Mouse (Mus musculus): ENCODE measurements around the gene Nceh1. TPM values are rescaled to one million over a fixed set of nuclear protein-coding genes. Genes with fewer than 3 reads are reported as not detected.

Nceh1 gene
- polyA plus RNA-seq, 1 experiment from 2014 or later, result 28.4 TPM

DNA sequence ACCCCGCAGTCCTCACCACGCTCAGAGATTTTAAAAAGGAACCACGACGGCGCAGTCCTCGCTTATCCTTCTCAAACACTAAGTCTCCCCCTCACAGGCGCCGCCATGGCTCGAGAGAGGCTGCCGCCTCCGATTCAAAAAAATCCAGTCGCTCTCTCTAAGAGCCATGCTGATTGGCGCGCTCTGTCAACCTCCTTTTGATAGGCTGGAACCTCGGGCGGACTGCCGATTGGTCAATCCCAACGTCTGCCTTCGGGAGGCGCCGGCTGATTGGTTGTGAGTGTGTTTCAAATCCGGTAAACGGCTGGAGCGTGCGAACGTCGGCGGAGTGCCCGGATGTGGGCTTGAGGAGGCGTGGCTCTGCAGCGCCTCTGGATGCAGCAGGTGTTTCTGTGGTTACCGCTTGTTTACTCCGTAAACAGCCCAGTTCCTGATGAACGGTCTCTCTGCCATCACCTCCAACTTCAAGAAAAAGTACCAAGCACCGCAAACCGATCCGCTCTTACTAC lies 29.0 kb upstream of the Nceh1 start, which contains the start of gene Ect2:
TSS of gene Ect2 (minus strand) at position 178 of the 509 bp plus-strand sequence.
- TF ChIP-seq CTCF (IDR thresholded peaks at IDR 0.05; ENCODE audit: low read depth), result peak; percentile 9; the same call in 1 of the 2 replicates
- no peak for TF ChIP-seq EP300 (optimal IDR thresholded peaks at IDR 0.05)
- H3K27ac ChIP-seq (replicated peaks), result peak within 1 kb of the TSS; percentile 61
- peak within 1 kb of the TSS; percentile 85 for H3K4me3 ChIP-seq (ENCODE audit: low read depth, low read length)
- peak within 1 kb of the TSS; percentile 86 for H3K4me2 ChIP-seq (replicated peaks; ENCODE audit: low read depth)
- H3K36me3 ChIP-seq (ENCODE audit: control insufficient read depth, insufficient read depth, low read length), result no peaks in the 10 kb centered on the region
- under 1% methylated on average over 37 of the region's 37 CpGs for WGBS
- peak within 1 kb of the TSS; percentile 70 for H3K9ac ChIP-seq (ENCODE audit: low read length)
- no peaks in the 10 kb centered on the region for H3K9me3 ChIP-seq (ENCODE audit: control insufficient read depth, low read length)
- no peaks in the 10 kb centered on the region for H3K27me3 ChIP-seq (ENCODE audit: control insufficient read depth, insufficient read depth, low read length)
- ATAC-seq (ENCODE audit: low FRiP score, low TSS enrichment) (peak; percentile 99), DNase-seq (ENCODE audit: low spot score) (peak; percentile 99)
- H3K4me1 ChIP-seq (replicated peaks; ENCODE audit: control insufficient read depth, insufficient read depth), result peaks cover 4% of the 10 kb centered on the region; the same call in 1 of the 2 replicates

DNA sequence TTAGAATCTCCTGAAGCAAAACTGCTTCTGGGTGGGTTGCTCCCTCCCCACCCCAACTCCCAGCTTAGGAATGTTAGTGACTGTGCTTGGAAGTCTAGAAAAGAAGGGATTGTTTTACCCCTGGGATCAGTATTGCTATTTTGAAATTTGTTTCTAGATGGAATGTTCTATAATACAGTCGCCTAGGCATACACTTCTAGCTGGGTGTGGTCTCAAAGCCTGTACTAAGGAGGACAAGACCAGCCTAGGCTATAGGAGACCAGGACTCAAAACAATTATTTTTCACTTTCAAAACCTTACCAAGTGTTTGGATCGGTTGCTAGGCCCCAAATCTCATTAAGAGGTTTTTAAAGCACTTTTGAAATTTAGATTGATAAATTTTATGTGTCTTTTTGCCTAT lies 28.5 kb upstream of the Nceh1 start:
- Histone ChIP-seq H3K36me3 (ENCODE audit: control insufficient read depth, insufficient read depth, low read length) (no peaks in the 10 kb centered on the region), H3K9ac (ENCODE audit: low read length) (no peak overlapping the region), H3K27me3 (ENCODE audit: control insufficient read depth, insufficient read depth, low read length) (no peaks in the 10 kb centered on the region), H3K9me3 (ENCODE audit: control insufficient read depth, low read length) (no peaks in the 10 kb centered on the region), H3K4me2 (replicated peaks; ENCODE audit: low read depth) (peak overlapping the region; percentile 35), H3K4me3 (ENCODE audit: low read depth, low read length) (peak overlapping the region; percentile 85), H3K27ac (replicated peaks) (peak overlapping the region; percentile 61), H3K4me1 (replicated peaks; ENCODE audit: control insufficient read depth, insufficient read depth) (peaks cover 4% of the 10 kb centered on the region; the same call in 1 of the 2 replicates)
- no peak for DNase-seq (ENCODE audit: low spot score)
- no peak for ATAC-seq (ENCODE audit: low FRiP score, low TSS enrichment)
- TF ChIP-seq EP300 (optimal IDR thresholded peaks at IDR 0.05), result no peak
- no peak for TF ChIP-seq CTCF (IDR thresholded peaks at IDR 0.05; ENCODE audit: low read depth)
- 41% methylated on average over 2 of the region's 2 CpGs for WGBS

DNA sequence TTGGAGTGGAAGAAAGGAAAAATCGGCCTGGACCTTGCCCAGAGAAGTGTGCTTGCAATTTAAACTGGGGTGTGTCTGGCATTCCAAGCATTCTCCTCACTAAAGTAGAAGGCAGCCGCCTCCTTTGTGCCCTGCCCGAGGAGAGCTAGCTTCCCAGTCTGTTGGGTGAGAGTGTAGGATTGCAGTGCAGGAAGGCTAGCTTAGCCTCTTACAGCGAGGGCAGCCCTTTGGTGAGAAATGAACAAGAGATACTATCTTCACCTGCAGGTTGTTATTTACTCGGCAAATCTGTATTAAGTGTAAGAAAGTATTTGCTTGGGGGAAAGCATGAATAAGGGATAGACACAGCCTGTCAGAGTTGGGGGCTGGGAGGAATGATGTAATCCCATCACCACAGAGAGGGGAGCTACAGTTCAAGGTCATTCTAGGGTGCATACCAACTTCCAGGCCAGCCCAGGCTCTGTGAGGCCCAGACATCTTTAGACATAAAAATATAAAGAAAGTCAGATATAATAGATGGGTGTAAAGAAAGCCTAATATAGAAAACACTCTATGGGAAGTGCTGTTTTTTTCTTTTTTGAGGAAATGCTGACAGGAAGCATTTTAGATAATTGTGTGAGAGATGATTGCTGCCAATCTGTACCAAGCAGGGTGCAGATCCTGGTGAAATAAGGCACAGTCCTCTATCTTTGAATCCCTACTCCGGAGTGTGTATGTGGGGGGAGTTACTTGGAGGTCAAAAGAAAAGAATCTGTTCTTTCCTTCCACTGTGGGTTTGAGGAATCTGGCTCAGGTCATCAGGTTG lies 27.5 kb upstream of the Nceh1 start:
- ATAC-seq (ENCODE audit: low FRiP score, low TSS enrichment) (no peak), DNase-seq (ENCODE audit: low spot score) (peak; percentile 61)
- H3K4me1 ChIP-seq (replicated peaks; ENCODE audit: control insufficient read depth, insufficient read depth), result peaks cover 4% of the 10 kb centered on the region; the same call in 1 of the 2 replicates
- no peaks in the 10 kb centered on the region for H3K9me3 ChIP-seq (ENCODE audit: control insufficient read depth, low read length)
- H3K4me2 ChIP-seq (replicated peaks; ENCODE audit: low read depth), result no peak overlapping the region
- no peaks in the 10 kb centered on the region for H3K27me3 ChIP-seq (ENCODE audit: control insufficient read depth, insufficient read depth, low read length)
- no peak overlapping the region for H3K9ac ChIP-seq (ENCODE audit: low read length)
- no peaks in the 10 kb centered on the region for H3K36me3 ChIP-seq (ENCODE audit: control insufficient read depth, insufficient read depth, low read length)
- peak overlapping the region; percentile 50 for H3K27ac ChIP-seq (replicated peaks)
- WGBS, result 24% methylated on average over 6 of the region's 6 CpGs
- TF ChIP-seq CTCF (IDR thresholded peaks at IDR 0.05; ENCODE audit: low read depth) (no peak), EP300 (optimal IDR thresholded peaks at IDR 0.05) (no peak)
- no peak overlapping the region for H3K4me3 ChIP-seq (ENCODE audit: low read depth, low read length)

DNA sequence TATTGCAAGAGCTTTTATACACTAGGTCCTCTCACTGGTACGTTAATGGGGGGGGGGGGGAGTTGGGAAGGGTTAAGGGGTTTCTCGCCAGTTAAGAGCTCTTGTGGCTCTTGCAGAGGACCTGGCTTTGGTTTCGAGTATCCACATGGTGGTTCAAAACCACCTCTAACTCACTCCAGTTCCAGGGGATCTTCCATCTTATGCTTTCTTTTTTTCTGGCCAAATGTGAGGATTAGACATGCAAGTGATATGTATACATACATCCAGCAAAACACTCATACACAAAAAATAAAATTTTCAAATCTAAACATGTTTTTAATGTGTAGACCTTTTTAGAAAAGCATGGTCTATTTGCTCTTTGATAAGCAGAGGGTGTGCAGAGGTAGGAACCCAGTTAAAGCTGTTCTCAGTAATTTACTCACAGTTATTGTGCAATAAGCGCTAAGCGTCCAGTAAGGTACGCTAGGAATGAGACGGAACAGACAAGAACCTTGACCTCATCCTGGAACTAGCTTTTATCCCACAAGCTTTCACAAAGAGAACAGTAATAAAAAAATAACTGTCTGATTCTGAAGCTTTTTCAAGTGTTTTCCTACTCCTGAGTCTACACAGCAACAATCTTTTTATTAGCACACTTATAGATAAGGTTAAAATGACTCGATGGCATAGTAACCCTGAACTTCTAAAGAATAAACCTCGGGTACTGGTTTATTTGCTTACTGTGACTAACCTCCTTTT lies 26.7 kb upstream of the Nceh1 start:
- no peak for ATAC-seq (ENCODE audit: low FRiP score, low TSS enrichment)
- H3K27ac ChIP-seq (replicated peaks), result no peak overlapping the region
- no peak overlapping the region for H3K4me3 ChIP-seq (ENCODE audit: low read depth, low read length)
- no peaks in the 10 kb centered on the region for H3K27me3 ChIP-seq (ENCODE audit: control insufficient read depth, insufficient read depth, low read length)
- no peaks in the 10 kb centered on the region for H3K9me3 ChIP-seq (ENCODE audit: control insufficient read depth, low read length)
- no peaks in the 10 kb centered on the region for H3K36me3 ChIP-seq (ENCODE audit: control insufficient read depth, insufficient read depth, low read length)
- no peak for TF ChIP-seq EP300 (optimal IDR thresholded peaks at IDR 0.05)
- WGBS, result 49% methylated on average over 9 of the region's 9 CpGs
- no peak overlapping the region for H3K4me2 ChIP-seq (replicated peaks; ENCODE audit: low read depth)
- peaks cover 4% of the 10 kb centered on the region; the same call in 1 of the 2 replicates for H3K4me1 ChIP-seq (replicated peaks; ENCODE audit: control insufficient read depth, insufficient read depth)
- no peak for DNase-seq (ENCODE audit: low spot score)
- H3K9ac ChIP-seq (ENCODE audit: low read length), result no peak overlapping the region

DNA sequence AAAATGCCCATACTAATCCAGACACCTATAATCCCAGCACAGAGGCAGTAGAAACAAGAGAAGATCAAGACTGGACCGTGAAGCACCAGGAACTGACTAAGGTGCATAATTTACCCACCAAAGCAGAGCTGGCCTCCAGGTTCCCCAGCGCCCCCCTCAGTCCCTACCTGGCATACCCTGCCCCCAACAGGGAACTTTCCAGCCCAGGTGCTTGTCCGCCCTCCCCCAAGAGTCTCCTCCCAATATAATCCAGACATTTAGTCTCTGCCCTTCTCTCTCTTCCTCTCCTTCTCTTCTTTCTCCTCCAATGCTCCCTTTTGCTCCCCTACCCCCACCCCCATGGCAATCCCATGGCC lies 26.2 kb upstream of the Nceh1 start:
- ATAC-seq (ENCODE audit: low FRiP score, low TSS enrichment) (no peak), DNase-seq (ENCODE audit: low spot score) (peak; percentile 23)
- H3K27ac ChIP-seq (replicated peaks), result no peak overlapping the region
- peaks cover 4% of the 10 kb centered on the region; the same call in 1 of the 2 replicates for H3K4me1 ChIP-seq (replicated peaks; ENCODE audit: control insufficient read depth, insufficient read depth)
- H3K4me2 ChIP-seq (replicated peaks; ENCODE audit: low read depth), result no peak overlapping the region
- H3K9ac ChIP-seq (ENCODE audit: low read length), result no peak overlapping the region
- no peak overlapping the region for H3K4me3 ChIP-seq (ENCODE audit: low read depth, low read length)
- no peaks in the 10 kb centered on the region for H3K36me3 ChIP-seq (ENCODE audit: control insufficient read depth, insufficient read depth, low read length)
- TF ChIP-seq EP300 (optimal IDR thresholded peaks at IDR 0.05), result no peak
- TF ChIP-seq CTCF (IDR thresholded peaks at IDR 0.05; ENCODE audit: low read depth), result no peak
- WGBS, result 47% methylated on average over 3 of the region's 3 CpGs
- no peaks in the 10 kb centered on the region for H3K27me3 ChIP-seq (ENCODE audit: control insufficient read depth, insufficient read depth, low read length)
- no peaks in the 10 kb centered on the region for H3K9me3 ChIP-seq (ENCODE audit: control insufficient read depth, low read length)
